Mouse (Mus musculus): Measurements from ENCODE around the gene Ropn1.
"Not testable (repeated sequence)": the region's sequence is repeated elsewhere in the genome, so short reads cannot be mapped to it uniquely, and the experiment has no call there.

Ropn1 gene

GRCm38 (mm10) chr16:34690334-34691144 lies 40.8 kb downstream of the Ropn1 start, which contains the start of gene Ccdc14:
Gene Ccdc14 (plus strand): TSS chr16:34690616.
- DNase-seq (ENCODE audit: low read depth, low spot score), result peak; percentile 87

- DNase-seq (ENCODE audit: low read depth, low spot score), result no peak
These were observed 41.4 kb downstream of the Ropn1 start for GRCm38 (mm10) chr16:34691156-34691555.

- no peak for DNase-seq (ENCODE audit: low read depth, low spot score)
These were observed 44.8 kb downstream of the Ropn1 start for GRCm38 (mm10) chr16:34694477-34694876.

GRCm38 (mm10) chr16:34698721-34699120 lies 49.0 kb downstream of the Ropn1 start:
- DNase-seq (ENCODE audit: low read depth, low spot score), result not testable (repeated sequence)

GRCm38 (mm10) chr16:34700165-34700827 lies 50.6 kb downstream of the Ropn1 start:
- peak; percentile 85 for DNase-seq (ENCODE audit: low read depth, low spot score)

- DNase-seq (ENCODE audit: low read depth, low spot score), result no peak
These were observed 51.1 kb downstream of the Ropn1 start for GRCm38 (mm10) chr16:34700828-34701216.

GRCm38 (mm10) chr16:34706019-34706418 lies 56.3 kb downstream of the Ropn1 start:
- no peak for DNase-seq (ENCODE audit: low read depth, low spot score)

GRCm38 (mm10) chr16:34706487-34706946 lies 56.8 kb downstream of the Ropn1 start:
- no peak for DNase-seq (ENCODE audit: low read depth, low spot score)

GRCm38 (mm10) chr16:34711481-34711880 lies 61.8 kb downstream of the Ropn1 start:
- peak; percentile 11 for DNase-seq (ENCODE audit: low read depth, low spot score)

- no peak for DNase-seq (ENCODE audit: low read depth, low spot score)
These were observed 75.4 kb downstream of the Ropn1 start for GRCm38 (mm10) chr16:34725156-34725555.

Data from forelimb bud, embryonic 11.5 days (tissue).